Mouse (Mus musculus) intestine, postnatal 0 days (tissue): ENCODE measurements around the gene Idh3a. TPM values are rescaled to one million over a fixed set of nuclear protein-coding genes. Genes with fewer than 3 reads are reported as not detected.

Experiments
- ATAC-seq: fragments of 200-750 bp; cut with Nextera tagmentation; 2 replicates; pipeline ENCODE4 v1.8.0; 2017; ENCODE audit warnings: mild to moderate bottlenecking, moderate TSS enrichment, moderate library complexity
- H3K27ac ChIP-seq: fragments of 300-500 bp; sonication (generic); 2 replicates; pipeline ENCODE4 v1.5.1; 2014; ENCODE audit warnings: mild to moderate bottlenecking, low read depth, low read length, moderate library complexity
- H3K27me3 ChIP-seq: fragments of 300-500 bp; sonication (generic); replicated peaks from 2 replicates; pipeline ENCODE4 v1.6.1; 2014; ENCODE audit warnings: low read length, mixed read lengths; ENCODE audit not compliant: control insufficient read depth, insufficient read depth
- H3K36me3 ChIP-seq: fragments of 300-500 bp; sonication (generic); 2 replicates; pipeline ENCODE4 v1.6.1; 2014; ENCODE audit warnings: mild to moderate bottlenecking, moderate library complexity; ENCODE audit not compliant: control insufficient read depth, insufficient read depth
- H3K4me1 ChIP-seq: fragments of 300-500 bp; sonication (generic); replicated peaks from 2 replicates; pipeline ENCODE4 v1.6.1; 2014; ENCODE audit warnings: antibody characterized with exemption, low read length, mixed read lengths; ENCODE audit not compliant: control insufficient read depth, insufficient read depth
- H3K4me2 ChIP-seq: fragments of 300-500 bp; sonication (generic); replicated peaks from 2 replicates; pipeline ENCODE4 v1.6.1; 2014; ENCODE audit warnings: low read depth, mild to moderate bottlenecking, moderate library complexity
- H3K4me3 ChIP-seq: fragments of 300-500 bp; sonication (generic); 2 replicates; pipeline ENCODE4 v1.5.1; 2014; ENCODE audit warnings: low read depth, low read length
- H3K9ac ChIP-seq: fragments of 300-500 bp; sonication (generic); 2 replicates; pipeline ENCODE4 v1.6.1; 2014; ENCODE audit warnings: mild to moderate bottlenecking, low read depth, low read length
- H3K9me3 ChIP-seq: fragments of 300-500 bp; sonication (generic); 2 replicates; pipeline ENCODE4 v1.6.1; 2016; ENCODE audit warnings: mixed run types; ENCODE audit not compliant: control insufficient read depth
- CTCF ChIP-seq: sonication (generic); IDR thresholded peaks from 2 replicates; pipeline ENCODE4 v1.5.1; 2016; ENCODE audit warnings: low read depth, mild to moderate bottlenecking, control low read depth, antibody characterized with exemption, moderate library complexity
- WGBS: fragments of 180-500 bp; shearing (Covaris S2); extraction: QIAGEN DNeasy Blood & Tissue Kit; methylation state at CpG from one replicate; pipeline ENCODE4 v1.1.7; 2014; 5-methylcytosine and 5-hydroxymethylcytosine counted together
- polyA plus RNA-seq: library from polyadenylated mRNA; unstranded; fragments of >200 nt; fragmentation: Nextera tagmentation; extraction: Ambion mirVana; gene quantifications from 2 replicates; pipeline ENCODE4 v1.2.1, GENCODE M21; 2015

The Idh3a gene
- polyA plus RNA-seq, 1 experiment from 2014 or later, result 137 TPM

GRCm38 (mm10) chr9:54629613-54630261 is 43.6 kb downstream of the Idh3a start:
- no peaks in the 10 kb centered on the region for H3K9me3 ChIP-seq

GRCm38 (mm10) chr9:54630905-54631304 is 44.8 kb downstream of the Idh3a start:
- ATAC-seq, result no peak
- no peak overlapping the region for H3K4me2 ChIP-seq
- TF ChIP-seq CTCF, result peak; percentile 53
- H3K27me3 ChIP-seq, result no peaks in the 10 kb centered on the region
- no peak overlapping the region for H3K27ac ChIP-seq
- H3K36me3 ChIP-seq, result no peaks in the 10 kb centered on the region
- no peaks in the 10 kb centered on the region for H3K4me1 ChIP-seq
- H3K9me3 ChIP-seq, result no peaks in the 10 kb centered on the region
- H3K4me3 ChIP-seq, result no peak overlapping the region
- no peak overlapping the region for H3K9ac ChIP-seq

More at GRCm38 (mm10) chr9:54629613-54630261, 43.6 kb downstream of the Idh3a start:
- Histone ChIP-seq H3K36me3 (no peaks in the 10 kb centered on the region), H3K4me2 (no peak overlapping the region), H3K27me3 (no peaks in the 10 kb centered on the region), H3K4me1 (no peaks in the 10 kb centered on the region), H3K4me3 (no peak overlapping the region), H3K27ac (no peak overlapping the region), H3K9ac (no peak overlapping the region)
- no peak for ATAC-seq
- TF ChIP-seq CTCF, result peak; percentile 36
- 82% methylated on average over 5 of the region's 5 CpGs for WGBS

DNA sequence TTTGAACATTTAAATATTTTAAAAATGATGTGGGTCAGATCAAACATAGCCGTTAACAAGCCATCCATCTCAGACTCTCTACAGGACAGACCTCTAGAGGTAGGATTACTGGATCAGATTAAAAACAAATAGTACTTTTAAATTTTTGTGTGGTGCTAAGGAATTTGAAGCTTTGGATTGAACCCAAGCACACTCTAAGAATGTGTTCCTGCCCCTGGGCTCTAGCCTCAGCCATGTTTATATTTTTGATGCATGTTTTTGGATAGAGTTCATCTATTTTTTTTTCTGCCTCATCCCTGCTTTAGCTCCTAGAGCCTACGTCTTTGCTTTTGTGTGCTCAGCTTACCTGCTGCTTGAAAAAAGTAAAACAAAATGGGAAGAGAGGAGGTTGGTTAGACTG is 47.3 kb downstream of the Idh3a start:
- WGBS, result 77% methylated on average over 2 of the region's 2 CpGs

GRCm38 (mm10) chr9:54637510-54638314 is 51.6 kb downstream of the Idh3a start:
- no peak for TF ChIP-seq CTCF
- no peaks in the 10 kb centered on the region for H3K27me3 ChIP-seq
- WGBS, result 59% methylated on average over 5 of the region's 5 CpGs
- no peak overlapping the region for H3K27ac ChIP-seq
- H3K36me3 ChIP-seq, result no peaks in the 10 kb centered on the region
- H3K9ac ChIP-seq, result no peak overlapping the region
- no peak overlapping the region for H3K4me3 ChIP-seq
- H3K4me2 ChIP-seq, result no peak overlapping the region
- ATAC-seq, result no peak
- no peaks in the 10 kb centered on the region for H3K9me3 ChIP-seq
- no peaks in the 10 kb centered on the region for H3K4me1 ChIP-seq

More for the DNA sequence above, 47.3 kb downstream of the Idh3a start:
- Histone ChIP-seq H3K27ac (no peak overlapping the region), H3K9me3 (no peaks in the 10 kb centered on the region), H3K4me1 (no peaks in the 10 kb centered on the region), H3K27me3 (no peaks in the 10 kb centered on the region), H3K4me2 (no peak overlapping the region), H3K9ac (no peak overlapping the region), H3K4me3 (no peak overlapping the region), H3K36me3 (no peaks in the 10 kb centered on the region)
- ATAC-seq, result no peak
- TF ChIP-seq CTCF, result no peak

DNA sequence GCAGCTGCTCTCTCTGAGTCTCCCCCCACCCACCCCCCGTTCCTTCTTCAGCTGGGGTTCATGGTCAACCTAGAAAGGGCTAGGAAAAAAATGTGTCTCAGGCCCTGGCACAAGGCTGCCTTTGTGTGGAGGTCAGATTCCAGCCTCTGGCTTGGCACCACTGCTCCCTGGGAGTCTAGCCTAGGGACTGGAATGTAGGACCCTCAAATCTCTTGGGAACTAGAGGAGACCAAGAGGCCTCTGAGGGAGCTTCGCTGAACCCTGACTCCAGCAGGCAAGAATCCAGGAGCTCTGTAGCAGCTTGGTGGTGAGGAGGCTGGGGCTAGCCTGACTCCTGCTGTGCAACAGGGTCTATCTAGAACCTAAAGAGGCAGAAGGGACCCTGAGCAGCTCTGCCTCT is 53.1 kb downstream of the Idh3a start:
- Histone ChIP-seq H3K36me3 (no peaks in the 10 kb centered on the region), H3K4me2 (no peak overlapping the region), H3K4me1 (no peaks in the 10 kb centered on the region), H3K27ac (no peak overlapping the region), H3K9me3 (no peaks in the 10 kb centered on the region), H3K27me3 (no peaks in the 10 kb centered on the region), H3K9ac (no peak overlapping the region), H3K4me3 (no peak overlapping the region)
- no peak for TF ChIP-seq CTCF
- no peak for ATAC-seq
- WGBS, result 67% methylated on average over 2 of the region's 2 CpGs

DNA sequence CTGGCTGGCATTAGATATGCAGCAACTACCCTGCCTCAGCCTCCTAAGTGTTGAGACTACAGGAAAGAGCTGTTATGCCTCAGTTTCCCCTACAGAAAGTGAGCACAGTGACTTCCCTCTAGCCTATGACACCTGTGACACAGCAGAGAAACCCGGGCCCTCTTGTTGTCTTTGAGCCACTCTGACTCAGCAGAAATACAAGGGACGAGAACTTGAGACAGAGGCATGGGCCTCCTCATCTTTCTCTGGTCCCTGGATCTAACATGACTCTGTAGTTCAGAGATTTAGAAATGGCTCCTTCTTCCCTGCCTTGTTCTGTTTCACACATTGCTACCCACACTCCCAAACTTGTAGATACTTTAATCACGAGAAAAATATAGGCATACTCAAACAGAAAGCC is 55.4 kb downstream of the Idh3a start:
- Histone ChIP-seq H3K9me3 (no peaks in the 10 kb centered on the region), H3K4me1 (no peaks in the 10 kb centered on the region), H3K9ac (no peak overlapping the region), H3K4me3 (no peak overlapping the region), H3K4me2 (no peak overlapping the region), H3K36me3 (no peaks in the 10 kb centered on the region), H3K27ac (no peak overlapping the region), H3K27me3 (no peaks in the 10 kb centered on the region)
- no peak for TF ChIP-seq CTCF
- no peak for ATAC-seq
- WGBS, result 75% methylated on average over 3 of the region's 3 CpGs
